Mouse (Mus musculus) limb, embryonic 15.5 days (tissue): ENCODE data around the gene Cap2. TPM values are rescaled to one million over a fixed set of nuclear protein-coding genes. Genes with fewer than 3 reads are reported as not detected.
A peak's percentile ranks its signal among the peaks of the same experiment; 100 is the strongest.

Experiments used
- ATAC-seq: fragments of 200-750 bp; cut with Nextera tagmentation; 2 replicates; pipeline ENCODE4 v1.8.0; 2017; ENCODE audit warnings: low read depth, moderate TSS enrichment; ENCODE audit not compliant: insufficient number of reproducible peaks, low FRiP score, low TSS enrichment
- H3K27ac ChIP-seq: fragments of 300-500 bp; sonication (generic); 2 replicates; pipeline ENCODE4 v1.5.1; 2015; ENCODE audit warnings: moderate library complexity, mild to moderate bottlenecking, inconsistent platforms
- H3K27me3 ChIP-seq: fragments of 300-500 bp; sonication (generic); 2 replicates; pipeline ENCODE4 v1.6.1; 2015; ENCODE audit warnings: inconsistent platforms
- H3K36me3 ChIP-seq: fragments of 300-500 bp; sonication (generic); 2 replicates; pipeline ENCODE4 v1.6.1; 2015; ENCODE audit warnings: inconsistent platforms
- H3K4me1 ChIP-seq: fragments of 300-500 bp; sonication (generic); 2 replicates; pipeline ENCODE4 v1.6.1; 2015; ENCODE audit warnings: inconsistent platforms
- H3K4me2 ChIP-seq: fragments of 300-500 bp; sonication (generic); 2 replicates; pipeline ENCODE4 v1.6.1; 2015; ENCODE audit warnings: mild to moderate bottlenecking, inconsistent platforms
- H3K4me3 ChIP-seq: fragments of 300-500 bp; sonication (generic); 2 replicates; pipeline ENCODE4 v1.5.1; 2015; ENCODE audit warnings: mild to moderate bottlenecking, inconsistent platforms
- H3K9ac ChIP-seq: fragments of 300-500 bp; sonication (generic); 2 replicates; pipeline ENCODE4 v1.6.1; 2015; ENCODE audit warnings: inconsistent platforms
- H3K9me3 ChIP-seq: fragments of 300-500 bp; sonication (generic); 2 replicates; pipeline ENCODE4 v1.6.1; 2016; ENCODE audit warnings: inconsistent platforms
- WGBS: fragments of 180-500 bp; shearing (Covaris S2); methylation state at CpG from one replicate; pipeline ENCODE4 v1.1.7; 2015; 5-methylcytosine and 5-hydroxymethylcytosine counted together
- polyA plus RNA-seq: library from polyadenylated mRNA; unstranded; fragments of >200 nt; fragmentation: Nextera tagmentation; extraction: Ambion mirVana; gene quantifications from 2 replicates; pipeline ENCODE4 v1.2.1, GENCODE M21; 2015

Cap2 gene
- 18.2 and 37.5 TPM in 2 replicates for polyA plus RNA-seq

GRCm38 (mm10) chr13:46501800-46502389, at the start of gene Cap2:
Gene Cap2 (plus strand): TSS chr13:46501848.
- H3K4me1 ChIP-seq: peaks cover 5% of the 10 kb centered on the region; the same call in 1 of the 2 replicates
- H3K27me3 ChIP-seq: 0 out of 2 replicates have a peak, but pooled peaks cover 4% of the 10 kb centered on the region
- ATAC-seq: 0 out of 2 replicates have a peak, but pooled peaks have one; percentile 44
- H3K4me3 ChIP-seq: peak within 1 kb of the TSS; percentile 53
- no peaks in the 10 kb centered on the region for H3K9me3 ChIP-seq
- no peak within 1 kb of the TSS for H3K27ac ChIP-seq
- H3K9ac ChIP-seq: peak within 1 kb of the TSS; percentile 39; the same call in 1 of the 2 replicates
- under 1% methylated on average over 33 of the region's 42 CpGs for WGBS
- H3K36me3 ChIP-seq: no peaks in the 10 kb centered on the region
- H3K4me2 ChIP-seq: peak within 1 kb of the TSS; percentile 90

DNA sequence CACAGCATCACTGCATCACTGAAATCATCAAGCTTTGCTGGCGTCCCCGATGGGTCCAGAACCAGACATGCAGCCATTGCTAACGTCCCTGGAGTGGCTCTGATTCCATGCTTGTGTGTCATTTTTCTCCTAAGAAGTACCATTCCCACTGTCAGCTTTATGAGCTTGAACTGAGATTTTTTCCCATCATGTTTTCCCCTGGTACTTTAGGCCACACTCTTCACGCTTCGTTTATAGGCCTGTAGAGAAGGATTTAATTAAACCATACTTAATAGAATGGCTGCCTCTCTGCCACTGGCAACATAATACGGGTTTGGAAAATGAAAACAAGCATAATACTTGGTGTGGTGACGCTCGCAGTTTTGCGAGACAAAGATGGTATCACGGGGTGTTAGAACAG, 42.1 kb upstream of the Cap2 start:
- H3K4me3 ChIP-seq: no peak overlapping the region
- no peak overlapping the region for H3K4me2 ChIP-seq
- no peaks in the 10 kb centered on the region for H3K9me3 ChIP-seq
- no peaks in the 10 kb centered on the region for H3K36me3 ChIP-seq
- no peak overlapping the region for H3K27ac ChIP-seq
- no peaks in the 10 kb centered on the region for H3K4me1 ChIP-seq
- no peaks in the 10 kb centered on the region for H3K27me3 ChIP-seq
- H3K9ac ChIP-seq: no peak overlapping the region
- 60% methylated on average over 10 of the region's 10 CpGs for WGBS
- no peak for ATAC-seq

DNA sequence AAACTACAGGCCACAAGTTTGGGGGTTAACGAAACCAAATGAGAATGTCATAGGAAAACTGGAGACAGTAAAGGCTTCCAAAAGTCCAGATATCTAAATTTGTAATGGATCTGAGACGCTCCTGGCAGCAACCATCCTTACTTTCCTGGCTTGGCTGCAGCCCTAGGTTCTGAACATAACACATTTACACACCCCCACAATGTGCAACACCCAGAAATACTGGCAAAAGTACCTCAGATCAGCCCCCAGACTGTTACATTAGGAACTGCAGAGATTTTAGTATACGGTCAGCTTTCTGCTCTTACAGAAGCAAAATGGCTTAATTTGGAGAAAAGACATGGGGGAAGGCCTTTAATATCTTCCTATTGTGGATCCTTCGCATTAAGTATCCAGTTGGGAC, 39.4 kb upstream of the Cap2 start:
- no peak overlapping the region for H3K4me2 ChIP-seq
- 94% methylated on average over 4 of the region's 4 CpGs for WGBS
- no peak for ATAC-seq
- no peak overlapping the region for H3K9ac ChIP-seq
- no peaks in the 10 kb centered on the region for H3K27me3 ChIP-seq
- no peak overlapping the region for H3K27ac ChIP-seq
- H3K4me1 ChIP-seq: no peaks in the 10 kb centered on the region
- H3K9me3 ChIP-seq: no peaks in the 10 kb centered on the region
- H3K36me3 ChIP-seq: no peaks in the 10 kb centered on the region
- no peak overlapping the region for H3K4me3 ChIP-seq

- Histone ChIP-seq H3K4me1 (no peaks in the 10 kb centered on the region), H3K9me3 (no peaks in the 10 kb centered on the region), H3K4me2 (no peak overlapping the region), H3K4me3 (no peak overlapping the region), H3K27me3 (no peaks in the 10 kb centered on the region), H3K36me3 (no peaks in the 10 kb centered on the region), H3K27ac (no peak overlapping the region), H3K9ac (no peak overlapping the region)
- no peak for ATAC-seq
- 65% methylated on average over 3 of the region's 3 CpGs for WGBS
Observed at GRCm38 (mm10) chr13:46463764-46464163, 37.9 kb upstream of the Cap2 start.

DNA sequence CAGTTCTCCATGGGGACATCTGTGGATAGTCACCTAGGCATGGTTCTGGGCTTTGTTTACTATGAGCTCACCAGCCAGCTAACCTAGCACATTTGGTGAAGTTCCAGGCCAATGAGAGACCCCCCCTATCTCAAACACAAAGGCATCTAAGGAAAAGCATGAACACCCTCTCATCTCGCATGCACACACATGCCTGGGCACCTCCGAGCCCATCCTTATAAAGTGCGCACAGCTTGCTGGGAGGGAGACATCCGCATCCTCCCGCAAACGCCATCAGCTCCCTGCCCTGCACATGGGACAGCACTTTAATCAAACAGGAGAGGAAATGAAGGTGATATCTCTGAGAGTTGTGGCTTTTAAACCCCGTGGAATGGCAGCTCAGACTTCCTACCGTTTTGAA, 33.4 kb upstream of the Cap2 start:
- Histone ChIP-seq H3K36me3 (no peaks in the 10 kb centered on the region), H3K4me3 (no peak overlapping the region), H3K4me2 (no peak overlapping the region), H3K9ac (no peak overlapping the region), H3K9me3 (no peaks in the 10 kb centered on the region), H3K27me3 (no peaks in the 10 kb centered on the region), H3K27ac (no peak overlapping the region), H3K4me1 (no peaks in the 10 kb centered on the region)
- no peak for ATAC-seq
- WGBS: 51% methylated on average over 8 of the region's 8 CpGs

DNA sequence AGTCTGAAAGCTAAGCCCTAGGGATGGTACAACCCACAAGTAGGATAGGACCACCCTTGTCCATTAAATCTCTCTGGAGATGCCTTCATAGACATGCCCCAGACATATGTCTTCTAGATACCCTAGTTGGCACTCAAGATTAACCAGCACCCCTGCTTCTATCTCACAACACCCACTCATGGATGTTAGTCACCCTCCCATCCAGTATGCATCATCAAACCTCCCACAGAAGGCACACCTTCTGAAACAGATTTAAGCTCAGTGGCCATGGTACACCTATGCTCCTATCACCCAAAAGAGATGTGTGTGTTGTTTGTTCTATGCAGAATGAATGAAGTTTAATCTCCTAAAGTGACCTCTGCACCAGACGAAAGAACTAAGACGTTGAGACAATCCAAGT, 32.1 kb upstream of the Cap2 start:
- Histone ChIP-seq H3K4me3 (no peak overlapping the region), H3K4me2 (no peak overlapping the region), H3K27me3 (no peaks in the 10 kb centered on the region), H3K27ac (no peak overlapping the region), H3K9me3 (no peaks in the 10 kb centered on the region), H3K36me3 (no peaks in the 10 kb centered on the region), H3K4me1 (no peaks in the 10 kb centered on the region), H3K9ac (no peak overlapping the region)
- no peak for ATAC-seq
- WGBS: 90% methylated on average over 2 of the region's 2 CpGs

DNA sequence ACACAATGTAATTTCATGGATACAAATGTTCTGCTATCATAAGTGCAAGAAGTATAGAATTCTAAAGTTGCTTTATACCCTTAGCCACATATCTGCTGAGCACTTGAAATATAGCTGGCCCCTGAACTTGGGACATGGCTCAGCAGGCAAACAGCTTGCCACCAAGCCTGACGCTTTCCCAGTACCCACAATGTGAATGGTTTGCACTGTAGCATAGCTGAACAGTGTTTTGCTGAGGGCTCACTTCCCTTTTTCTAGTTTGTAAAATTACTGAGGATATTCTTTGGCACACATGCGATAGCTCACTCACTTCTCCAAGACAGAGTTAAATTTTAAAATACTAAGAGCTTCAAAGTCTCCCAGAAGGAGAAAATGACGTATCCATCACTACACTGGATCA, 20.4 kb upstream of the Cap2 start:
- H3K27me3 ChIP-seq: no peaks in the 10 kb centered on the region
- no peak for ATAC-seq
- H3K9me3 ChIP-seq: no peaks in the 10 kb centered on the region
- WGBS: 58% methylated on average over 3 of the region's 3 CpGs
- H3K9ac ChIP-seq: no peak overlapping the region
- no peak overlapping the region for H3K4me3 ChIP-seq
- no peaks in the 10 kb centered on the region for H3K36me3 ChIP-seq
- no peaks in the 10 kb centered on the region for H3K4me1 ChIP-seq
- no peak overlapping the region for H3K4me2 ChIP-seq
- H3K27ac ChIP-seq: no peak overlapping the region

DNA sequence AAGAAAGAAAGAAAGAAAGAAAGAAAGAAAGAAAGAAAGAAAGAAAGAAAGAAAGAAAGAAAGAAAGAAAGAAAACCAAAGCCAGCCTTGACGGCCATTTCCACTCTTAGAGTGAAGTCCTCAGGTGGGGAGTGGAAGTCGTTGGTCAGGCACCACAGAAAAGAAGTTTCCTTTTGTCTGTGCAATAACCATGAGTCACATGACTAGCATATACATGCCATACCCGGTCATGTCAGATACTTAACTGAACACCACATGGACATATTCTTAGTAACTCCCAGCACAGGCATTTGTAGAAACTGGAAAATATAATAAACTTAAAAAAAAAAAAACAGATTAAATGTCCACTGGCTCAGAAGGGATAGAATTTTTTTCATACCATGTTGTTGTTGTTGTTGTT, 16.0 kb upstream of the Cap2 start:
- Histone ChIP-seq H3K27me3 (no peaks in the 10 kb centered on the region), H3K9me3 (no peaks in the 10 kb centered on the region), H3K36me3 (no peaks in the 10 kb centered on the region), H3K27ac (no peak overlapping the region), H3K4me2 (no peak overlapping the region), H3K9ac (no peak overlapping the region), H3K4me3 (no peak overlapping the region), H3K4me1 (no peaks in the 10 kb centered on the region)
- ATAC-seq: no peak
- 71% methylated on average over 3 of the region's 3 CpGs for WGBS

DNA sequence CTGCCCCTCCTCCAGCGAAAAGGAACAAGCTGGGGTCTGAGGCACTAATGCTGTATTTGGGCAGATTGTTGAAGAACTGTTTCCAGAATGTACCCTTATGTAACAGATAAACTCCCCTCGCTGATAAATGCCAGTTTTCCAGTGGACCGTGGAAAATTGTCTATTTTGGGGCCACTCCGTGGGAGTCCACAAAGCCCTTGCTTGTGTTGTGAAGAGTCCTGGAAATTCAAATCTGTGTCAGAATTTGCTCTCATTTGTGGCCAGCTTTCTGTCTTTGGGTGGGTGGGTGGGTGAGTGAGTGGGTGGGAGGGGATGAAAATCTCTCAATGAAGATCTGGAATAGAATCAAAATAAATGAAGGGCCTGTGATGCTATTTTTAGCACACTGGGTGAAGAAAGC, 13.5 kb upstream of the Cap2 start:
- Histone ChIP-seq H3K4me2 (no peak overlapping the region), H3K4me1 (no peaks in the 10 kb centered on the region), H3K4me3 (no peak overlapping the region), H3K36me3 (no peaks in the 10 kb centered on the region), H3K9ac (no peak overlapping the region), H3K27ac (no peak overlapping the region), H3K27me3 (no peaks in the 10 kb centered on the region), H3K9me3 (no peaks in the 10 kb centered on the region)
- no peak for ATAC-seq
- 80% methylated on average over 4 of the region's 4 CpGs for WGBS

GRCm38 (mm10) chr13:46490644-46491043, 11.0 kb upstream of the Cap2 start:
- H3K27me3 ChIP-seq: no peaks in the 10 kb centered on the region
- ATAC-seq: no peak
- no peak overlapping the region for H3K4me3 ChIP-seq
- H3K36me3 ChIP-seq: no peaks in the 10 kb centered on the region
- H3K4me1 ChIP-seq: no peaks in the 10 kb centered on the region
- 32% methylated on average over 4 of the region's 4 CpGs for WGBS
- no peak overlapping the region for H3K9ac ChIP-seq
- H3K27ac ChIP-seq: no peak overlapping the region
- H3K9me3 ChIP-seq: no peaks in the 10 kb centered on the region
- no peak overlapping the region for H3K4me2 ChIP-seq

DNA sequence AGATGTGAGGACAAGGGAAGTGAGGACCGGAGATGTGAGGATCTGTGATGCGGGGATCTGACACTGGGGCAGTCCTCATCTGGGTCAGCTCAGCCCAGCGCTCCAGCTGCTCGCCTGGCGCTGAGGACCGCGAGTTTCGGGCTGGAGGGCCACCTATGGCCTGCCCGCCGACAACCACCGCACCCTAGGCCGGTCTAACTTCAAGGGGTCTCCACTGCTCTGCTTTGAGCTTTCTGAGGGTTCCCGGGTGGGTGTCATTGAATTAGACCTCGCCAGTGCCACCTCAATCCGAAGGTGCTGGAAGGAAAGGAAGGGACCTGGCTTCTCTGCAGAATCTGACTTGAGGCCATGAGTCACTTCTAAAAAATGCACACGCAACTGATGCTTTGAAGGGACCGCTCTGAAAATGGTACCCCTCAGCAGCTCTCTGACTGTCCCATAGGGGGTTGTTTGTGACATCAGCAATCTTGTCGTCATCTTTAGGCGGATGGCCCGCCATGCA, 793 bp downstream of the Cap2 start:
- Histone ChIP-seq H3K9ac (peak overlapping the region; percentile 39; the same call in 1 of the 2 replicates), H3K27me3 (0 out of 2 replicates have a peak, but pooled peaks cover 4% of the 10 kb centered on the region), H3K27ac (no peak overlapping the region), H3K4me1 (peaks cover 5% of the 10 kb centered on the region; the same call in 1 of the 2 replicates), H3K4me2 (peak overlapping the region; percentile 90), H3K36me3 (no peaks in the 10 kb centered on the region), H3K4me3 (peak overlapping the region; percentile 53), H3K9me3 (no peaks in the 10 kb centered on the region)
- WGBS: 7% methylated on average over 20 of the region's 20 CpGs
- peak; percentile 30; the same call in 1 of the 2 replicates for ATAC-seq

- no peaks in the 10 kb centered on the region for H3K36me3 ChIP-seq
- whole genome bisulfite sequencing: 64% methylated on average over 7 of the region's 7 CpGs
- H3K27ac ChIP-seq: no peak overlapping the region
- H3K4me1 ChIP-seq: no peaks in the 10 kb centered on the region
- no peak for ATAC-seq
- H3K9me3 ChIP-seq: no peaks in the 10 kb centered on the region
- H3K9ac ChIP-seq: no peak overlapping the region
- H3K27me3 ChIP-seq: no peaks in the 10 kb centered on the region
- no peak overlapping the region for H3K4me3 ChIP-seq
- no peak overlapping the region for H3K4me2 ChIP-seq
Observed at GRCm38 (mm10) chr13:46507944-46508343, 6.3 kb downstream of the Cap2 start.
